Mouse (Mus musculus): ENCODE measurements around the gene C1ql1.

C1ql1 gene

DNA sequence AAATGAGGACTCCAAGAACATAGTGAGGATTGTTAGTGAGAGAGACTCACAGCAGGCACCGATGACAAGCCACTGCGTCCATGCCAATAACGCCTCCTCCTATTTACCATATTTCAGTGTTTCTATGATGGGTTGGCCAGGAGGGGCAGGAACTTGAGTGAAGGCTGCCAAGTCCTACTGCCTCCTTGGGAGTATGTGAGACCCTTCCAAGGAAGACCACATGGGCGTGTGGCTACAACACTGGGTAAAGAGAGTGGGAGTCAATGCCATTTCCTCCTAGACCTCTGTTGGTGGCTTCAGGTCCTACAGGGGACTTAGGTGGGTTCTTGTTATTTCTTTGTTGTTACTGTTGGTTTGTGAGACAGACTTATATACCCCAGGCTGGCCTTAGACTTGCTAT is 45.3 kb downstream of the C1ql1 start:
- DNase-seq (ENCODE audit: low read depth, low spot score) = no peak

DNA sequence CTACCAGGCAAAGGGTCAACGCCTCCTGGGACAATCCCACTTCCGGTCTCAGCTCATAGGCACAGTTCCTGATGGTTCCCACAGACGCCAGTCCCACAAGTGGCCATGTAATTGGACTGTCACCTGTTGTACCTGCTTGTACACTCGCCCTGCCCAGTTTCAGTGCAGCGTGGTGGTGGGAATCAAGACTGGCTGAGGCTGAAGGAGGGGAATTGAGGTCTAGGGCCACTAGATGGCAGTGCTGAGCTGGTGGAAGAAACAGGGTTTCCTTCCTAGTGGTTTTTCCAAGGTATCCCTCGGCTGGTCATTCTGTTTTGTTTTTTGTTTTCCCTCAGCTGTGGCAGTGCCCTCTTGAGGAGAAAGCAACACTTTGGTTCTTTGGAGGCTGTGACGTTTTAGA is 45.7 kb downstream of the C1ql1 start, which contains the start of gene Gfap:
Gfap (minus strand) TSS at position 150 of the 400 bp plus-strand sequence.
- peak; percentile 96 for DNase-seq (ENCODE audit: low read depth, low spot score)

DNA sequence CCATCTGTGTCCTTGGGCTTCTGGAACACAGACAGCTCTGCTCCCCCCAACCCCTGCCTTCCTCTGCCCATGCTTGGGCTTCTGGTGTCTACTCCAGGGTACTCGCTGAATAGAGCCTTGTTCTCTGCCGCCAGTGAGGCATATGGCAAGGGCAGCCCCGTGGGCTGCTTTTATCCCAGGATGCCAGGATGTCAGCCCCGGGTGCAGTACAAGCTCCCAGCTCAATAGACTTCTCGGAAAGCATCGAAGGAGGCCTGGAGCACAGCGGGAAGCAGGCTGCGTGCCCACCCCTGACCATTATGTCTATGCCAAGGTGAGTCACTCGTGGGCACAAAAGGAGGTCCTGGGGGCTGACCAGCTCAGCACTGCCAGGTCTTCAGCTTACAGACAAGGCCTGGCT is 48.1 kb downstream of the C1ql1 start:
- no peak for DNase-seq (ENCODE audit: low read depth, low spot score)

DNA sequence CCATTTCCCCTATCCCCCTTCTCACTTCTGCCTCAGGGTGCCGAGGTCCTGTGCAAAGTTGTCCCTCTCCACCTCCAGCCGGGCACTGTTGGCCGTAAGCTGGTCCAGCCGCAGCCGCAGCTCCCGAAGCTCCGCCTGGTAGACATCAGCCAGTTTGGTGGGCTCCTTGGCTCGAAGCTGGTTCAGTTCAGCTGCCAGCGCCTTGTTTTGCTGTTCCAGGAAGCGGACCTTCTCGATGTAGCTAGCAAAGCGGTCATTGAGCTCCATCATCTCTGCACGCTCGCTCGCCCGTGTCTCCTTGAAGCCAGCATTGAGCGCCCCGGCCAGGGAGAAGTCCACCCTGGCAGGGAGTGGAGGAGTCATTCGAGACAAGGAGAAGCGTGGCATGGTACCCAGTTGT is 49.8 kb downstream of the C1ql1 start:
- no peak for DNase-seq (ENCODE audit: low read depth, low spot score)

DNA sequence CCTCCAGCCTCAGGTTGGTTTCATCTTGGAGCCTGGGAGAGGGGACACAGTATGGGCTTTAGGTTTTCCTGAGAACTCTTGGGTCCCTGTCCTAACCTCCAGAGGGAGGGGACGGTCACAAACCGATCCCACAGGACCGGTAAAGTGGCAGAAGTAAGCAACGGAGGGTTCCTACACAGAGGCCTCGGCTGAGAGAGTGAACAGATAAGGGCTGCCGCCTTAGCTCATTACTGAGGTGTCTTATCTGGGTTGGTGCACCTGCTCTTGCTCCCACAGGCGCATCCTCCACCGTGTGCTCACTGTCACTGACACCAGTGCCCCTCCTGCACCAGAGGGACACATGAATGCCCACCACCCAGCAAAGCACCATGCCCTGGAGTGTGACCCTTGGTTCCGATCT is 50.7 kb downstream of the C1ql1 start:
- DNase-seq (ENCODE audit: low read depth, low spot score) = no peak

DNA sequence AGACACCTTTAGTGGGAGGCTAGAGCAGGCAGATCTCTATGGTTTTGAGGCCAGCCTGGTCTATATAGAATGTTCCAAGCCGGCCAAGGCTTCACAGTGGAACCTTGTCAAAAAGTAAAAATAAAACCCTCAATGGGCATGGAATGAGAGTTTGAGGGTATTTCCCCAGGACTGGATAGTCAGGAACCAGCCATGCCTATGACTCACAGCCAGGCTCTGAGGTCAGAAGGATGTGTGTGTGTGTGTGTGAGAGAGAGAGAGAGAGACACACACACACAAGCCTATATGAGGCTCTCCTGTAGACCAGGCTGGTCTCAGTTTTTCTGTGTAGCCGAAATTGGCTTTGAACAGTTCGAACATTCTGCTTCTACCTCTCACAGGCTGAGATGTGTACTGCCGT is 51.8 kb downstream of the C1ql1 start:
- DNase-seq (ENCODE audit: low read depth, low spot score) = peak; percentile 81

DNA sequence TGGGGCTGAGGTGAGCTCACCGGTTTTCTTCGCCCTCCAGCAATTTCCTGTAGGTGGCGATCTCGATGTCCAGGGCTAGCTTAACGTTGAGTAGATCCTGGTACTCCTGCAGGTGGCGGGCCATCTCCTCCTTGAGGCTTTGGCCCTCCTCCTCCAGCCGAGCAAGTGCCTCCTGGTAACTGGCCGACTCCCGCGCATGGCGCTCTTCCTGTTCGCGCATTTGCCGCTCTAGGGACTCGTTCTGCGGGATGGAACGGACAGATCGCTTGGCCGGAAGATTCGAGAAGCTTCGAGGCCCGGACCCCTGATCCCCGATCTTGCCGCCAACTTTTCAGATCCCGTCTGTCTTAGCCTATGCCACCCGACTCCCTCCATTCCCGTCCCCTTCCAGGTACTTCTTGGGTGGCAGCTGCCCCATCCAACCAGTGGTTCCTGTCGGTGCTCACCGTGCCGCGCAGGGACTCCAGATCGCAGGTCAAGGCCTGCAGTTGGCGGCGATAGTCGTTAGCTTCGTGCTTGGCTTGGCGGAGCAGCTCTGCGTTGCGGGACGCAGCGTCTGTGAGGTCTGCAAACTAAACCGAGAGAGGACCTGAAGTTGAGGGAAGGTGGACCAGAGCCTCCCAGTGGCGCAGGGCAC is 53.4 kb downstream of the C1ql1 start:
- DNase-seq (ENCODE audit: low read depth, low spot score) = no peak

DNA sequence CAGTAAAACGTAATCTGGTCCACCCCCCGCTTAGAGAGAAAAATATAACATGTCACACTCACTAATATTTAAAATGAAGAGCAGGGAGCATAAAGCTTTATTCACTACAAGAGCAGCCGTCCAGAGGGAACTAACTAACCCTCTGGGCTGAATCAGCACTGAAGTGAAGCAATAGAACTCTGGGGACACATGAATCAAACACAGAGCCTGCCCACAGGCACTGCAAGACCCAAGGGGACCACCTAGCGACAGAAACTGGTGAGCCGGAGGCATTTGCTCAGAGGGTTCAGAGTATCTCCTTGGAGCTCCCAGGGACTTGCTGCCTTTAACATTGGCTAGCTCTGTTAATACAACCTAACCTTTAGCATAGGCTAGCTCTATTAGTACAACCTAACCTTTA is 56.4 kb downstream of the C1ql1 start:
- peak; percentile 80 for DNase-seq (ENCODE audit: low read depth, low spot score)
